Mouse (Mus musculus) liver, adult 2 months (tissue): ENCODE measurements around the gene Stk11ip. TPM values are rescaled to one million over a fixed set of nuclear protein-coding genes. Genes with fewer than 3 reads are reported as not detected.

Experiments
- DNase-seq: peaks from one replicate; pipeline ENCODE4 v3.0.0-alpha.2; 2011; ENCODE audit warnings: low read depth, low spot score; ENCODE audit errors: extremely low read depth
- H3K27ac ChIP-seq: fragments of 200-500 bp; replicated peaks from 2 replicates; pipeline ENCODE4 v1.5.1; 2012; ENCODE audit warnings: low read depth, mild to moderate bottlenecking, control low read depth, inconsistent platforms, low read length; ENCODE audit not compliant: insufficient read depth
- H3K27me3 ChIP-seq: fragments of 200-500 bp; 2 replicates; pipeline ENCODE4 v1.6.1; 2012; ENCODE audit warnings: mild to moderate bottlenecking, moderate library complexity, low read length, inconsistent platforms; ENCODE audit not compliant: control insufficient read depth, insufficient read depth
- H3K36me3 ChIP-seq: fragments of 200-500 bp; 2 replicates; pipeline ENCODE4 v1.6.1; 2012; ENCODE audit warnings: low read length, inconsistent platforms; ENCODE audit not compliant: control insufficient read depth, insufficient read depth
- H3K4me1 ChIP-seq: fragments of 200-500 bp; 2 replicates; pipeline ENCODE4 v1.6.1; 2011; ENCODE audit warnings: low read length; ENCODE audit not compliant: control insufficient read depth, insufficient read depth
- H3K4me3 ChIP-seq: fragments of 200-500 bp; 2 replicates; pipeline ENCODE4 v1.5.1; 2011; ENCODE audit warnings: low read depth, mild to moderate bottlenecking, control low read depth, low read length, moderate library complexity; ENCODE audit not compliant: insufficient read depth
- H3K79me2 ChIP-seq: fragments of 200-500 bp; 2 replicates; pipeline ENCODE4 v1.6.1; 2012; ENCODE audit warnings: inconsistent platforms, mild to moderate bottlenecking, low read length, moderate library complexity; ENCODE audit not compliant: control insufficient read depth, insufficient read depth
- H3K9ac ChIP-seq: fragments of 200-500 bp; 2 replicates; pipeline ENCODE4 v1.6.1; 2012; ENCODE audit warnings: low read depth, mild to moderate bottlenecking, control low read depth, inconsistent platforms, low read length
- CTCF ChIP-seq: fragments of 200-500 bp; IDR thresholded peaks from 2 replicates; pipeline ENCODE4 v1.5.1; 2011; ENCODE audit warnings: low read depth, low read length, control low read depth
- POLR2A ChIP-seq: fragments of 200-500 bp; IDR thresholded peaks from 2 replicates; pipeline ENCODE4 v1.6.1; 2011; ENCODE audit warnings: low read length, control low read depth; ENCODE audit not compliant: insufficient read depth; ENCODE audit errors: extremely low read depth
- WGBS: fragments of 180-500 bp; shearing (Covaris S2); methylation state at CpG from one replicate; pipeline ENCODE4 v1.1.7; 2018; 5-methylcytosine and 5-hydroxymethylcytosine counted together
- polyA plus RNA-seq: library from polyadenylated mRNA; depleted of rRNA; stranded (reverse); fragments of >200 nt; gene quantifications from 2 replicates; pipeline ENCODE4 v1.2.3, GENCODE M21; 2012; rRNA removed
- total RNA-seq: library from RNA; depleted of rRNA; stranded (reverse); fragments of >200 nt; gene quantifications from 2 replicates; pipeline ENCODE4 v1.2.3, GENCODE M21; 2014; rRNA removed

The Stk11ip gene
- total RNA-seq (3.2 and 3.3 TPM in 2 replicates), polyA plus RNA-seq (5.4 and 7.8 TPM in 2 replicates)

- no peaks in the 10 kb centered on the region for H3K79me2 ChIP-seq
- peak; percentile 75 for DNase-seq
- peaks cover 2% of the 10 kb centered on the region; the same call in 1 of the 2 replicates for H3K4me1 ChIP-seq
- H3K27ac ChIP-seq, result peak within 1 kb of the TSS; percentile 76
- H3K27me3 ChIP-seq, result no peaks in the 10 kb centered on the region
- WGBS, result under 1% methylated on average over 46 of the region's 46 CpGs
- H3K4me3 ChIP-seq, result peak within 1 kb of the TSS; percentile 90
- TF ChIP-seq POLR2A, result peak; percentile 44; the same call in 1 of the 2 replicates
- TF ChIP-seq CTCF, result no peak
- no peaks in the 10 kb centered on the region for H3K36me3 ChIP-seq
- H3K9ac ChIP-seq, result peak within 1 kb of the TSS; percentile 68
Measured at GRCm38 (mm10) chr1:75521321-75522031, at the start of gene Stk11ip. Gene Stk11ip (plus strand): TSS chr1:75521529.

DNA sequence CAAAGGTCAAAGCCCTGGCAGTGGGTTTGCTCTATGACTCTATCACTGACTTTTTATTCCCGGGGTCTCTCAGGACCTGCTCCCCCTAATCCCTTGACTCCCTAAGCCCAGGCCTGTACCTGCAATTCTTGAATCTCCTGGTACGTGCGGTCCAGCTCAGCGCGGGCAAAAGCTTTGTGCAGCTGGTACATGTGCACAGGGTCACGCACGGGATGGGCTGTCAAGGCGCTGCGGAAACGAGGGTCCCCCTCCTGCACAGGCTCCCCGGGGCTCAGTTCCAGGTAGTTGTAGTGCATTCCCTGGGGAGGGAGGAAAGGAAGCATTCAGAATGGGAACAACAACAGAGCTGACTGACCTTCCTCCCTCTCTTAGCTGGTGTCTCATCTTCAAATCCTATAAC, 44.9 kb upstream of the Stk11ip start:
- no peak overlapping the region for H3K9ac ChIP-seq
- no peak overlapping the region for H3K4me3 ChIP-seq
- no peak for DNase-seq
- TF ChIP-seq CTCF (no peak), POLR2A (no peak)
- H3K36me3 ChIP-seq, result no peaks in the 10 kb centered on the region
- no peaks in the 10 kb centered on the region; the same call in 1 of the 2 replicates for H3K4me1 ChIP-seq
- 96% methylated on average over 11 of the region's 11 CpGs for WGBS
- H3K27me3 ChIP-seq, result peaks cover 5% of the 10 kb centered on the region
- no peaks in the 10 kb centered on the region for H3K79me2 ChIP-seq
- H3K27ac ChIP-seq, result no peak overlapping the region

- H3K27me3 ChIP-seq, result peaks cover 8% of the 10 kb centered on the region
- peak; percentile 40 for DNase-seq
- 16% methylated on average over 35 of the region's 35 CpGs for WGBS
- H3K4me3 ChIP-seq, result no peak overlapping the region
- no peak overlapping the region for H3K27ac ChIP-seq
- H3K79me2 ChIP-seq, result no peaks in the 10 kb centered on the region
- H3K4me1 ChIP-seq, result no peaks in the 10 kb centered on the region; the same call in 1 of the 2 replicates
- H3K9ac ChIP-seq, result no peak overlapping the region
- TF ChIP-seq POLR2A (no peak), CTCF (peak; percentile 81)
- H3K36me3 ChIP-seq, result no peaks in the 10 kb centered on the region
Measured at GRCm38 (mm10) chr1:75477264-75477965, 43.9 kb upstream of the Stk11ip start.

GRCm38 (mm10) chr1:75477966-75478290, 43.4 kb upstream of the Stk11ip start:
- WGBS, result 45% methylated on average over 3 of the region's 3 CpGs
- Histone ChIP-seq H3K79me2 (no peaks in the 10 kb centered on the region), H3K36me3 (no peaks in the 10 kb centered on the region), H3K4me1 (no peaks in the 10 kb centered on the region; the same call in 1 of the 2 replicates), H3K9ac (no peak overlapping the region), H3K27me3 (peaks cover 13% of the 10 kb centered on the region), H3K4me3 (no peak overlapping the region), H3K27ac (no peak overlapping the region)
- peak; percentile 5 for DNase-seq
- TF ChIP-seq CTCF, result no peak
- no peak for TF ChIP-seq POLR2A

DNA sequence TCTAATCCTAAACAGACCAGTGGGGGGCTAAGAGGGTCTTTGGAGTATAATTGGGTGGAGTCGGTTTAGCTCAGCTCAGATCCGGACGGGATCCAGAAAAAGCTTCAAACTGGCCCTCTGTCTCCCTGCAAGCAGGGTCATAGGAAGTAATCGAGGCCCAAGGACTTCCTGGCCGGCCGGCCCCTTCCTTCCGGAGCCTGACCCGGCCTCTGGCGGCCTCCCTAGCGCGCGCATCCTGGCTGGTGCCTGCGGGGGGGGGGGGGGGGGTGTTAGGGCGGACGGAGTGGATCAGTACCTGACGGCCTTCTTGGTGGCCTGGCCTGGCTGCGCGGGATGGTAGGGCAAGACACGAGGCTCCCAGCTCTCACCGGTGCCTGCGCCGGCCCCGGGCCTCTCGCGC, 42.8 kb upstream of the Stk11ip start:
- no peak for DNase-seq
- H3K9ac ChIP-seq, result peak overlapping the region; percentile 73
- H3K4me1 ChIP-seq, result no peaks in the 10 kb centered on the region; the same call in 1 of the 2 replicates
- TF ChIP-seq POLR2A (no peak), CTCF (no peak)
- peak overlapping the region; percentile 76; the same call in 1 of the 2 replicates for H3K4me3 ChIP-seq
- no peaks in the 10 kb centered on the region for H3K79me2 ChIP-seq
- H3K27ac ChIP-seq, result no peak overlapping the region
- no peaks in the 10 kb centered on the region for H3K36me3 ChIP-seq
- H3K27me3 ChIP-seq, result peaks cover 13% of the 10 kb centered on the region
- 2% methylated on average over 18 of the region's 25 CpGs for WGBS
